Mouse (Mus musculus): ENCODE measurements around the gene Cdk18.

DNA sequence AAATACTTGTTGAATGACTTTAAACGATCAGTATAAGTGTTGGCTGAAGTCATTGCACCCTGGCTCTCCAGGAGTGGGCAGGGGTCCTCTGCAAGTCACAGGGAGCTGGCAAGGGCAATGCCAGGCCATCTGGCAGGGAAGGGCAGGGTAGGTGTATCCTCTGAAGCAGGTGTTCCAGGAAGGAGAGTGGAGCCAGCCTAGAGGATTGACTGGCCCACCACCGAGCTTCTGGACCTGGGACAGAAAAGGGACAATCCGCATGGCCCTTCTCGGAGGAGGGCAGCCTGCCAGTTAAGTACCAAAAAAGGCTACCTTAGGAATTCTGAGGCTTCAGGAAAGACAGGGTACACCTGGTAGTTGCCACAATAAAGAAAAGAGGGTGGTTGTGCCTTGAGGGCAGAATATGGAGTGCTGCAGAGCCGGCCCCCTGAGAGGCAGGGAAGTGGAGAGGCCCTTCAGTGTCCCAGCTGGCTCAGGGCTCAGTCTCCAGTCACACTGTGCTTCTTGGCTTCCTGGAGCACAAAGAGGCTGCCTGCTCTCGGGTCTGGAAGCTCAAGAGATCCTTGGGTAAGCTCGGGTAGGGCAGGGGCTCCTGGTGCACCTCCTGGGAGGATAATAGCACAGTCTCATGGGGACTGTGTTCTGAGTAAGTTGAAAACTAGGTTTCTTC is 21.9 kb upstream of the Cdk18 start:
- TF ChIP-seq ZC3H11A (IDR thresholded peaks at IDR 0.05; ENCODE audit: borderline replicate concordance, low read depth, low read length) (no peak), MAFK (IDR thresholded peaks at IDR 0.05; ENCODE audit: insufficient read depth, low read depth, low read length) (no peak), CHD2 (IDR thresholded peaks at IDR 0.05; ENCODE audit: low read depth, low read length) (no peak)
